Mouse (Mus musculus): ENCODE data around the gene Sys1.

- TF ChIP-seq CTCF (IDR thresholded peaks at IDR 0.05; ENCODE audit: low read depth) (peak; percentile 87), EP300 (IDR thresholded peaks at IDR 0.05; ENCODE audit: low read depth) (peak; percentile 72; the same call in 1 of the 2 replicates)
These were observed 4.2 kb downstream of the Sys1 start, which contains the start of gene Gm20458 for GRCm38 (mm10) chr2:164460745-164461551.
